Mouse (Mus musculus) liver, adult 2 months (tissue): Measurements from ENCODE around the gene Slc38a10.

Source experiments
- CTCF ChIP-seq: fragments of 200-500 bp; IDR thresholded peaks from 2 replicates; pipeline ENCODE4 v1.5.1; 2011; ENCODE audit warnings: low read depth, low read length, control low read depth
- POLR2A ChIP-seq: fragments of 200-500 bp; IDR thresholded peaks from 2 replicates; pipeline ENCODE4 v1.6.1; 2011; ENCODE audit warnings: low read length, control low read depth; ENCODE audit not compliant: insufficient read depth; ENCODE audit errors: extremely low read depth

DNA sequence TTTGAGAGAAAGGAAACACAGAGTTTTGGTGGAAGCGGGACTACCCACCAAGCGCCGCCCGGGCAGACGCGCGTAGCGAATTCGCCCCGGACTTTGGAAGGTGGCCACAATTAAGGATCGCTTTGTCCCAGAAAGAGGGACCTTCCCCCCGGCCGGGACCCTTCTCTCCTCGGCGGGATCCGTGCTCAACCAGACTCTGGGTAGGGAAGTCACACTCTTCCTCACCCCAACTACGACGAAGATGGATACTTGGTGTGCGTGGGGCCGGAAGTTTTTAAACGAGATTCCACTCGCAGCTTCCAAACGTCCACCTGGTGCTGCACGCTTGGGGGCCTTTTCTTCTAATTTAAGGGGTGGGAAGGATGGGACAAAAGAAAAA lies 36.9 kb upstream of the Slc38a10 start:
- TF ChIP-seq CTCF (no peak), POLR2A (no peak)
